Mouse (Mus musculus) hindbrain, embryonic 15.5 days (tissue): ENCODE results near the gene Kcmf1. TPM values are rescaled to one million over a fixed set of nuclear protein-coding genes. Genes with fewer than 3 reads are reported as not detected.

ENCODE experiments used
- ATAC-seq: fragments of 200-750 bp; cut with Nextera tagmentation; 2 replicates; pipeline ENCODE4 v1.8.0; 2017; ENCODE audit warnings: low read depth, moderate number of reproducible peaks, moderate TSS enrichment; ENCODE audit not compliant: low FRiP score
- H3K27ac ChIP-seq: fragments of 300-500 bp; sonication (generic); replicated peaks from 2 replicates; pipeline ENCODE4 v1.5.1; 2015; ENCODE audit warnings: mild to moderate bottlenecking, inconsistent platforms
- H3K27me3 ChIP-seq: fragments of 300-500 bp; sonication (generic); 2 replicates; pipeline ENCODE4 v1.6.1; 2015; ENCODE audit warnings: control low read depth, inconsistent platforms
- H3K36me3 ChIP-seq: fragments of 300-500 bp; sonication (generic); 2 replicates; pipeline ENCODE4 v1.6.1; 2015; ENCODE audit warnings: control low read depth, inconsistent platforms
- H3K4me1 ChIP-seq: fragments of 300-500 bp; sonication (generic); replicated peaks from 2 replicates; pipeline ENCODE4 v1.6.1; 2015; ENCODE audit warnings: control low read depth, inconsistent platforms
- H3K4me2 ChIP-seq: fragments of 300-500 bp; sonication (generic); 2 replicates; pipeline ENCODE4 v1.6.1; 2015; ENCODE audit warnings: moderate library complexity, mild to moderate bottlenecking, inconsistent platforms
- H3K4me3 ChIP-seq: fragments of 300-500 bp; sonication (generic); 2 replicates; pipeline ENCODE4 v1.5.1; 2015; ENCODE audit warnings: mild to moderate bottlenecking, inconsistent platforms
- H3K9ac ChIP-seq: fragments of 300-500 bp; sonication (generic); 2 replicates; pipeline ENCODE4 v1.6.1; 2015; ENCODE audit warnings: inconsistent platforms
- H3K9me3 ChIP-seq: fragments of 300-500 bp; sonication (generic); 2 replicates; pipeline ENCODE4 v1.6.1; 2016; ENCODE audit warnings: control low read depth, inconsistent platforms
- WGBS: fragments of 180-500 bp; shearing (Covaris S2); methylation state at CpG from one replicate; pipeline ENCODE4 v1.1.7; 2015; 5-methylcytosine and 5-hydroxymethylcytosine counted together
- polyA plus RNA-seq: library from polyadenylated mRNA; unstranded; fragments of >200 nt; fragmentation: Nextera tagmentation; extraction: Ambion mirVana; gene quantifications from 2 replicates; pipeline ENCODE4 v1.2.1, GENCODE M21; 2015

The Kcmf1 gene
- polyA plus RNA-seq: 38.8 and 46.2 TPM in 2 replicates

GRCm38 (mm10) chr6:72899781-72900681 lies at the start of gene Kcmf1:
TSS of gene Kcmf1 (minus strand) at chr6:72899979.
- H3K4me3 ChIP-seq: peak within 1 kb of the TSS; percentile 88
- H3K4me2 ChIP-seq: peak within 1 kb of the TSS; percentile 81
- H3K9me3 ChIP-seq: no peaks in the 10 kb centered on the region
- WGBS: under 1% methylated on average over 72 of the region's 113 CpGs
- H3K4me1 ChIP-seq: peaks cover 28% of the 10 kb centered on the region
- no peaks in the 10 kb centered on the region for H3K36me3 ChIP-seq
- peak within 1 kb of the TSS; percentile 98 for H3K27ac ChIP-seq
- peak within 1 kb of the TSS; percentile 98 for H3K9ac ChIP-seq
- H3K27me3 ChIP-seq: no peaks in the 10 kb centered on the region
- peak; percentile 87 for ATAC-seq

GRCm38 (mm10) chr6:72949161-72949756 lies 49.5 kb upstream of the Kcmf1 start:
- Histone ChIP-seq H3K9me3 (no peaks in the 10 kb centered on the region), H3K27me3 (no peaks in the 10 kb centered on the region), H3K27ac (no peak overlapping the region), H3K4me3 (no peak overlapping the region), H3K9ac (no peak overlapping the region), H3K36me3 (no peaks in the 10 kb centered on the region), H3K4me2 (no peak overlapping the region), H3K4me1 (no peaks in the 10 kb centered on the region)
- whole genome bisulfite sequencing: 82% methylated on average over 9 of the region's 9 CpGs
- ATAC-seq: no peak

- 92% methylated on average over 3 of the region's 3 CpGs for WGBS
Observed at GRCm38 (mm10) chr6:72948392-72948791, 48.6 kb upstream of the Kcmf1 start.

GRCm38 (mm10) chr6:72947960-72948359 lies 48.2 kb upstream of the Kcmf1 start:
- WGBS: 42% methylated on average over 6 of the region's 6 CpGs
- Histone ChIP-seq H3K4me3 (no peak overlapping the region), H3K4me1 (no peaks in the 10 kb centered on the region), H3K27me3 (no peaks in the 10 kb centered on the region), H3K27ac (no peak overlapping the region), H3K9ac (no peak overlapping the region), H3K36me3 (no peaks in the 10 kb centered on the region), H3K4me2 (no peak overlapping the region), H3K9me3 (no peaks in the 10 kb centered on the region)
- ATAC-seq: no peak

More at GRCm38 (mm10) chr6:72948392-72948791, 48.6 kb upstream of the Kcmf1 start:
- Histone ChIP-seq H3K4me1 (no peaks in the 10 kb centered on the region), H3K27ac (no peak overlapping the region), H3K4me2 (no peak overlapping the region), H3K9ac (no peak overlapping the region), H3K9me3 (no peaks in the 10 kb centered on the region), H3K4me3 (no peak overlapping the region), H3K36me3 (no peaks in the 10 kb centered on the region), H3K27me3 (no peaks in the 10 kb centered on the region)
- ATAC-seq: no peak

GRCm38 (mm10) chr6:72940493-72940892 lies 40.7 kb upstream of the Kcmf1 start:
- Histone ChIP-seq H3K27me3 (no peaks in the 10 kb centered on the region), H3K4me2 (no peak overlapping the region)

GRCm38 (mm10) chr6:72937859-72938258 lies 38.1 kb upstream of the Kcmf1 start:
- Histone ChIP-seq H3K4me2 (no peak overlapping the region), H3K4me1 (no peaks in the 10 kb centered on the region), H3K27ac (no peak overlapping the region), H3K36me3 (no peaks in the 10 kb centered on the region), H3K27me3 (no peaks in the 10 kb centered on the region), H3K9ac (no peak overlapping the region), H3K4me3 (no peak overlapping the region), H3K9me3 (no peaks in the 10 kb centered on the region)
- WGBS: 82% methylated on average over 5 of the region's 5 CpGs
- no peak for ATAC-seq

More at GRCm38 (mm10) chr6:72940493-72940892, 40.7 kb upstream of the Kcmf1 start:
- Histone ChIP-seq H3K27ac (no peak overlapping the region), H3K36me3 (no peaks in the 10 kb centered on the region), H3K4me3 (no peak overlapping the region), H3K9me3 (no peaks in the 10 kb centered on the region), H3K9ac (no peak overlapping the region), H3K4me1 (no peaks in the 10 kb centered on the region)
- WGBS: 6% methylated on average over 3 of the region's 3 CpGs
- ATAC-seq: peak; percentile 68; the same call in 1 of the 2 replicates

GRCm38 (mm10) chr6:72937430-72937829 lies 37.7 kb upstream of the Kcmf1 start:
- H3K4me1 ChIP-seq: no peaks in the 10 kb centered on the region
- no peaks in the 10 kb centered on the region for H3K27me3 ChIP-seq
- 92% methylated on average over 3 of the region's 3 CpGs for WGBS
- H3K36me3 ChIP-seq: no peaks in the 10 kb centered on the region
- no peak overlapping the region for H3K4me3 ChIP-seq
- H3K9me3 ChIP-seq: no peaks in the 10 kb centered on the region
- no peak overlapping the region for H3K4me2 ChIP-seq
- no peak overlapping the region for H3K9ac ChIP-seq
- H3K27ac ChIP-seq: no peak overlapping the region
- no peak for ATAC-seq

GRCm38 (mm10) chr6:72932955-72933354 lies 33.2 kb upstream of the Kcmf1 start:
- no peak overlapping the region for H3K9ac ChIP-seq
- H3K4me2 ChIP-seq: no peak overlapping the region
- no peaks in the 10 kb centered on the region for H3K9me3 ChIP-seq
- H3K36me3 ChIP-seq: no peaks in the 10 kb centered on the region
- no peak overlapping the region for H3K4me3 ChIP-seq
- H3K27ac ChIP-seq: no peak overlapping the region
- H3K27me3 ChIP-seq: no peaks in the 10 kb centered on the region
- H3K4me1 ChIP-seq: no peaks in the 10 kb centered on the region
- 92% methylated on average over 1 of the region's 1 CpGs for WGBS
- ATAC-seq: no peak

- no peaks in the 10 kb centered on the region for H3K9me3 ChIP-seq
- no peaks in the 10 kb centered on the region for H3K27me3 ChIP-seq
- H3K36me3 ChIP-seq: no peaks in the 10 kb centered on the region
- 90% methylated on average over 3 of the region's 3 CpGs for WGBS
- H3K4me3 ChIP-seq: no peak overlapping the region
- no peak overlapping the region for H3K27ac ChIP-seq
- no peak for ATAC-seq
- no peak overlapping the region for H3K9ac ChIP-seq
- H3K4me2 ChIP-seq: no peak overlapping the region
- 0 out of 2 replicates have a peak, but pooled peaks cover 3% of the 10 kb centered on the region for H3K4me1 ChIP-seq
Observed at GRCm38 (mm10) chr6:72931533-72931932, 31.8 kb upstream of the Kcmf1 start.

GRCm38 (mm10) chr6:72929795-72930398 lies 30.1 kb upstream of the Kcmf1 start:
- no peak overlapping the region for H3K9ac ChIP-seq
- WGBS: 87% methylated on average over 4 of the region's 4 CpGs
- ATAC-seq: no peak

GRCm38 (mm10) chr6:72926755-72927482 lies 27.1 kb upstream of the Kcmf1 start:
- Histone ChIP-seq H3K36me3 (no peaks in the 10 kb centered on the region), H3K9me3 (no peaks in the 10 kb centered on the region), H3K27ac (no peak overlapping the region), H3K9ac (no peak overlapping the region), H3K27me3 (no peaks in the 10 kb centered on the region), H3K4me3 (no peak overlapping the region), H3K4me2 (no peak overlapping the region), H3K4me1 (0 out of 2 replicates have a peak, but pooled peaks cover 3% of the 10 kb centered on the region)
- WGBS: 17% methylated on average over 9 of the region's 9 CpGs
- ATAC-seq: peak; percentile 8; the same call in 1 of the 2 replicates

More at GRCm38 (mm10) chr6:72929795-72930398, 30.1 kb upstream of the Kcmf1 start:
- H3K36me3 ChIP-seq: no peaks in the 10 kb centered on the region
- H3K9me3 ChIP-seq: no peaks in the 10 kb centered on the region
- H3K4me2 ChIP-seq: no peak overlapping the region
- no peaks in the 10 kb centered on the region for H3K27me3 ChIP-seq
- no peak overlapping the region for H3K27ac ChIP-seq
- H3K4me1 ChIP-seq: 0 out of 2 replicates have a peak, but pooled peaks cover 3% of the 10 kb centered on the region
- no peak overlapping the region for H3K4me3 ChIP-seq
